Mouse (Mus musculus) small intestine, adult 2 months (tissue): Measurements from ENCODE around the gene Oit3. TPM values are rescaled to one million over a fixed set of nuclear protein-coding genes. Genes with fewer than 3 reads are reported as not detected.
"Not testable (repeated sequence)": the region's sequence is repeated elsewhere in the genome, so short reads cannot be mapped to it uniquely, and the experiment has no call there.

Experiments used
- H3K27ac ChIP-seq: fragments of 200-500 bp; 2 replicates; pipeline ENCODE4 v1.5.1; 2012; ENCODE audit warnings: low read depth, low read length, control low read depth, inconsistent platforms; ENCODE audit not compliant: insufficient read depth
- H3K27me3 ChIP-seq: fragments of 200-500 bp; 2 replicates; pipeline ENCODE4 v1.6.1; 2012; ENCODE audit warnings: mild to moderate bottlenecking, moderate library complexity, low read length, inconsistent platforms; ENCODE audit not compliant: control insufficient read depth, insufficient read depth
- H3K36me3 ChIP-seq: fragments of 200-500 bp; 2 replicates; pipeline ENCODE4 v1.6.1; 2012; ENCODE audit warnings: mild to moderate bottlenecking, low read length, control low read depth, inconsistent platforms; ENCODE audit not compliant: control insufficient read depth, insufficient read depth
- H3K4me1 ChIP-seq: fragments of 200-500 bp; 2 replicates; pipeline ENCODE4 v1.6.1; 2012; ENCODE audit warnings: low read length, inconsistent platforms, mixed read lengths; ENCODE audit not compliant: control insufficient read depth, insufficient read depth, insufficient read length
- H3K4me3 ChIP-seq: fragments of 200-500 bp; 2 replicates; pipeline ENCODE4 v1.5.1; 2012; ENCODE audit warnings: low read depth, mild to moderate bottlenecking, control low read depth, inconsistent platforms, low read length, moderate library complexity
- CTCF ChIP-seq: fragments of 200-500 bp; IDR thresholded peaks from 2 replicates; pipeline ENCODE4 v1.5.1; 2012; ENCODE audit warnings: low read depth, mild to moderate bottlenecking, control low read depth, inconsistent platforms, low read length, moderate library complexity, mixed read lengths; ENCODE audit not compliant: insufficient replicate concordance, insufficient read length; ENCODE audit errors: extremely low read depth
- POLR2A ChIP-seq: fragments of 200-500 bp; IDR thresholded peaks from 2 replicates; pipeline ENCODE4 v1.6.1; 2012; ENCODE audit warnings: low read depth, mild to moderate bottlenecking, control low read depth, inconsistent platforms, low read length, moderate library complexity
- WGBS: fragments of 180-500 bp; shearing (Covaris S2); methylation state at CpG from one replicate; pipeline ENCODE4 v1.1.7; 2018; 5-methylcytosine and 5-hydroxymethylcytosine counted together
- polyA plus RNA-seq: library from polyadenylated mRNA; depleted of rRNA; stranded (reverse); fragments of >200 nt; gene quantifications from 2 replicates; pipeline ENCODE4 v1.2.3, GENCODE M21; 2012; rRNA removed

Oit3 gene
- polyA plus RNA-seq, 1 experiment: 0.72 TPM

- Histone ChIP-seq H3K27ac (no peak overlapping the region), H3K36me3 (no peaks in the 10 kb centered on the region), H3K27me3 (no peaks in the 10 kb centered on the region), H3K4me3 (no peak overlapping the region), H3K4me1 (peaks cover 2% of the 10 kb centered on the region)
- WGBS: 78% methylated on average over 8 of the region's 8 CpGs
- no peak for TF ChIP-seq POLR2A
- no peak for TF ChIP-seq CTCF
These were observed 54.6 kb downstream of the Oit3 start for GRCm38 (mm10) chr10:59386951-59387350.

GRCm38 (mm10) chr10:59381563-59381962 lies 60.0 kb downstream of the Oit3 start:
- WGBS: 77% methylated on average over 6 of the region's 10 CpGs
- H3K27ac ChIP-seq: not testable (repeated sequence)

GRCm38 (mm10) chr10:59380411-59380821 lies 61.2 kb downstream of the Oit3 start:
- no peak overlapping the region for H3K4me3 ChIP-seq
- no peak for TF ChIP-seq CTCF
- TF ChIP-seq POLR2A: no peak
- no peaks in the 10 kb centered on the region; the same call in 1 of the 2 replicates for H3K4me1 ChIP-seq
- WGBS: 51% methylated on average over 2 of the region's 2 CpGs
- no peak overlapping the region for H3K27ac ChIP-seq
- H3K27me3 ChIP-seq: no peaks in the 10 kb centered on the region
- H3K36me3 ChIP-seq: no peaks in the 10 kb centered on the region

More at GRCm38 (mm10) chr10:59381563-59381962, 60.0 kb downstream of the Oit3 start:
- H3K27me3 ChIP-seq, H3K4me1 ChIP-seq, H3K36me3 ChIP-seq, H3K4me3 ChIP-seq: not testable (repeated sequence)

- Histone ChIP-seq H3K27ac (no peak overlapping the region), H3K4me3 (no peak overlapping the region), H3K36me3 (no peaks in the 10 kb centered on the region), H3K4me1 (no peaks in the 10 kb centered on the region; the same call in 1 of the 2 replicates), H3K27me3 (no peaks in the 10 kb centered on the region)
- no peak for TF ChIP-seq POLR2A
- 39% methylated on average over 3 of the region's 3 CpGs for WGBS
These were observed 61.7 kb downstream of the Oit3 start for GRCm38 (mm10) chr10:59379927-59380326.

GRCm38 (mm10) chr10:59378728-59379127 lies 62.9 kb downstream of the Oit3 start:
- 93% methylated on average over 4 of the region's 4 CpGs for whole genome bisulfite sequencing
- Histone ChIP-seq H3K36me3 (no peaks in the 10 kb centered on the region), H3K27me3 (no peaks in the 10 kb centered on the region), H3K4me1 (no peaks in the 10 kb centered on the region; the same call in 1 of the 2 replicates), H3K4me3 (no peak overlapping the region), H3K27ac (no peak overlapping the region)
- TF ChIP-seq CTCF (peak; percentile 27; the same call in 1 of the 2 replicates), POLR2A (no peak)

- Histone ChIP-seq H3K4me1 (no peaks in the 10 kb centered on the region; the same call in 1 of the 2 replicates), H3K4me3 (no peak overlapping the region), H3K27me3 (no peaks in the 10 kb centered on the region), H3K27ac (no peak overlapping the region), H3K36me3 (no peaks in the 10 kb centered on the region)
- WGBS: 50% methylated on average over 10 of the region's 10 CpGs
- no peak for TF ChIP-seq CTCF
- TF ChIP-seq POLR2A: no peak
These were observed 63.7 kb downstream of the Oit3 start for GRCm38 (mm10) chr10:59377906-59378305.

Other genes with a start within 250 kb of the Oit3 start
- gene Sept10, start 219.9 kb downstream of the Oit3 start, polyA plus RNA-seq: 1.1 and 1.5 TPM in 2 replicates
- 1.9 and 6.3 TPM in 2 replicates for gene Sowahc, start 219.8 kb downstream of the Oit3 start, polyA plus RNA-seq
- gene P4ha1, start 118.5 kb downstream of the Oit3 start, polyA plus RNA-seq: 1.2 and 1.7 TPM in 2 replicates
- gene Gm10273, start 46.1 kb downstream of the Oit3 start, polyA plus RNA-seq: 0.38 and 1.1 TPM in 2 replicates
- gene Pla2g12b, start 38.1 kb downstream of the Oit3 start, polyA plus RNA-seq: 31.3 and 92.7 TPM in 2 replicates
- gene Gm10322, start 174.3 kb upstream of the Oit3 start, polyA plus RNA-seq: not detected in 2 replicates
- gene Mcu, start 174.9 kb upstream of the Oit3 start, polyA plus RNA-seq: 38.0 and 87.5 TPM in 2 replicates